Mouse (Mus musculus) thymus, adult 2 months (tissue): Measurements from ENCODE around the gene Os9.

Experiments used
- CTCF ChIP-seq: fragments of 200-500 bp; IDR thresholded peaks from 2 replicates; pipeline ENCODE4 v1.5.1; 2012; ENCODE audit warnings: mild to moderate bottlenecking, control low read depth, low read length, moderate library complexity, borderline replicate concordance; ENCODE audit not compliant: control insufficient read depth, poor library complexity, insufficient read depth; ENCODE audit errors: extremely low read depth
- POLR2A ChIP-seq: fragments of 200-500 bp; IDR thresholded peaks from 2 replicates; pipeline ENCODE4 v1.6.1; 2012; ENCODE audit warnings: mild to moderate bottlenecking, low read length, control low read depth, moderate library complexity; ENCODE audit not compliant: control insufficient read depth, poor library complexity, insufficient read depth; ENCODE audit errors: extremely low read depth

- TF ChIP-seq POLR2A: no peak
- TF ChIP-seq CTCF: no peak
Measured at GRCm38 (mm10) chr10:127100414-127100813, 20.5 kb downstream of the Os9 start.
